Comparison of ENCODE assay signal across 12 mouse cellular contexts in genomic region chr11:101146377-101146776, GRCm38 (mm10). TPM values are rescaled to one million over a fixed set of nuclear protein-coding genes. Genes with fewer than 3 reads are reported as not detected.
DNase-seq lines count a peak whose midpoint lies in the region; ATAC-seq lines count a peak whose summit lies in the region.
"Had no signal": no experiment of that assay in that cellular context is flagged by ENCODE, and none has a peak within 500 bp of the region (broad histone marks: within the 10 kb centered on the region; RNA-seq: fewer than 3 reads in every experiment).

No protein-coding gene starts in this region.

- H3K9me3 ChIP-seq in forebrain, embryonic 10.5 days = no peaks in the 10 kb centered on the region
- no peaks in the 10 kb centered on the region for H3K9me3 ChIP-seq in hindbrain, embryonic 16.5 days (ENCODE audit: control insufficient read depth, low read length)
- H3K9me3 ChIP-seq in neural tube, embryonic 15.5 days (replicated peaks) = no peaks in the 10 kb centered on the region
- H3K9me3 ChIP-seq in liver, embryonic 12.5 days (replicated peaks) = no peaks in the 10 kb centered on the region

- 13% methylated on average over 10 of the region's 10 CpGs for WGBS in forebrain, embryonic 10.5 days
- 15% methylated on average over 10 of the region's 10 CpGs for WGBS in hindbrain, embryonic 16.5 days
- WGBS in neural tube, embryonic 15.5 days = 16% methylated on average over 10 of the region's 10 CpGs
- WGBS in liver, embryonic 12.5 days (ENCODE audit: insufficient replicate concordance) = 35% methylated on average over 10 of the region's 10 CpGs

- peak overlapping the region; percentile 17 for H3K4me2 ChIP-seq in hindbrain, embryonic 16.5 days (ENCODE audit: low read length)
- H3K4me2 ChIP-seq in neural tube, embryonic 15.5 days = peak overlapping the region; percentile 34
- no peak overlapping the region for H3K4me2 ChIP-seq in liver, embryonic 12.5 days

- peak; percentile 58 for DNase-seq in right cerebral cortex, adult 18-20 months
- no peak for DNase-seq in right cerebral cortex, postnatal 4 days
- peak; percentile 57 for DNase-seq in forebrain, embryonic 10.5 days (ENCODE audit: extremely low spot score, low spot score)
- DNase-seq in c-Kit-positive CD71-positive TER-119-positive erythroid progenitor cells, embryonic 14.5 days (ENCODE audit: low spot score) = no peak
- DNase-seq in gastrocnemius, postnatal 36 days = no peak
- DNase-seq: gastrocnemius, postnatal 10 days; kidney, adult 8-10 months had no signal

- H3K9ac ChIP-seq in hindbrain, embryonic 16.5 days (ENCODE audit: low read depth, low read length) = no peak overlapping the region; the same call in 1 of the 2 replicates
- H3K9ac ChIP-seq in neural tube, embryonic 15.5 days (replicated peaks) = no peak overlapping the region
- no peak overlapping the region for H3K9ac ChIP-seq in liver, embryonic 12.5 days

- peaks cover 36% of the 10 kb centered on the region for H3K4me1 ChIP-seq in forebrain, embryonic 10.5 days
- H3K4me1 ChIP-seq in hindbrain, embryonic 16.5 days (ENCODE audit: control insufficient read depth, insufficient read depth, low read depth, low read length) = peaks cover 13% of the 10 kb centered on the region
- peaks cover 27% of the 10 kb centered on the region for H3K4me1 ChIP-seq in neural tube, embryonic 15.5 days
- H3K4me1 ChIP-seq in liver, embryonic 12.5 days = no peaks in the 10 kb centered on the region

- H3K36me3 ChIP-seq in forebrain, embryonic 10.5 days (replicated peaks) = no peaks in the 10 kb centered on the region
- H3K36me3 ChIP-seq in hindbrain, embryonic 16.5 days (ENCODE audit: control insufficient read depth, insufficient read depth, low read length) = no peaks in the 10 kb centered on the region
- H3K36me3 ChIP-seq in neural tube, embryonic 15.5 days = no peaks in the 10 kb centered on the region
- no peaks in the 10 kb centered on the region for H3K36me3 ChIP-seq in liver, embryonic 12.5 days

- intact Hi-C loops in gastrocnemius, postnatal 36 days (cut with DNase I) = no loop called here

- H3K27me3 ChIP-seq in forebrain, embryonic 10.5 days (ENCODE audit: poor library complexity, severe bottlenecking) = peaks cover 8% of the 10 kb centered on the region; the same call in 1 of the 2 replicates
- H3K27me3 ChIP-seq in hindbrain, embryonic 16.5 days (replicated peaks; ENCODE audit: control insufficient read depth, insufficient read depth, low read length) = no peaks in the 10 kb centered on the region
- no peaks in the 10 kb centered on the region for H3K27me3 ChIP-seq in neural tube, embryonic 15.5 days (replicated peaks)
- peaks cover 28% of the 10 kb centered on the region for H3K27me3 ChIP-seq in liver, embryonic 12.5 days (replicated peaks)

- H3K4me3 ChIP-seq in forebrain, embryonic 10.5 days = no peak overlapping the region
- H3K4me3 ChIP-seq in hindbrain, embryonic 16.5 days (ENCODE audit: low read length) = no peak overlapping the region
- no peak overlapping the region for H3K4me3 ChIP-seq in neural tube, embryonic 15.5 days (replicated peaks)
- H3K4me3 ChIP-seq in liver, embryonic 12.5 days = no peak overlapping the region
- H3K4me3 ChIP-seq: left cerebral cortex, adult 2 months had no signal

- no peak overlapping the region for H3K27ac ChIP-seq in forebrain, embryonic 10.5 days
- H3K27ac ChIP-seq in hindbrain, embryonic 16.5 days (ENCODE audit: low read depth, low read length) = peak overlapping the region; percentile 64
- H3K27ac ChIP-seq in neural tube, embryonic 15.5 days (replicated peaks) = peak overlapping the region; percentile 66
- no peak overlapping the region for H3K27ac ChIP-seq in liver, embryonic 12.5 days
- H3K27ac ChIP-seq: left cerebral cortex, adult 2 months had no signal

- ATAC-seq in hindbrain, embryonic 16.5 days = peak; percentile 77; the same call in 1 of the 2 replicates
- ATAC-seq in neural tube, embryonic 15.5 days (ENCODE audit: low FRiP score) = peak; percentile 46; the same call in 1 of the 2 replicates
- ATAC-seq in liver, embryonic 12.5 days = no peak
- ATAC-seq: activated CD4-positive, CD25-positive, alpha-beta regulatory T cell, adult 4 months had no signal

RNA-seq across cellular contexts. Expression of gene Tubg2, which starts 9.3 kb away (rescaled TPM):
- polyA plus RNA-seq in forebrain, embryonic 10.5 days (2016; fragmentation: Nextera tagmentation; extraction: Ambion mirVana) = 2.3 and 2.7 TPM in 2 replicates
- polyA plus RNA-seq in hindbrain, embryonic 16.5 days (2015; fragmentation: Nextera tagmentation; extraction: Ambion mirVana) = 56.9 and 60.3 TPM in 2 replicates
- polyA plus RNA-seq in neural tube, embryonic 15.5 days (2015; fragmentation: Nextera tagmentation; extraction: Ambion mirVana) = 49.9 and 60.7 TPM in 2 replicates
- 0.57 and 0.62 TPM in 2 replicates for polyA plus RNA-seq in liver, embryonic 12.5 days (2016; fragmentation: Nextera tagmentation; extraction: Ambion mirVana)
- 1 to 10 TPM; 2.3 to 2.6 TPM for total RNA-seq in gastrocnemius, postnatal 36 days (2021)

RNA-seq across cellular contexts. Expression of gene Cntnap1, which starts 23.9 kb away (rescaled TPM):
- polyA plus RNA-seq in forebrain, embryonic 10.5 days (2016; fragmentation: Nextera tagmentation; extraction: Ambion mirVana) = 0.12 and 0.16 TPM in 2 replicates
- 8.7 and 11.2 TPM in 2 replicates for polyA plus RNA-seq in hindbrain, embryonic 16.5 days (2015; fragmentation: Nextera tagmentation; extraction: Ambion mirVana)
- polyA plus RNA-seq in neural tube, embryonic 15.5 days (2015; fragmentation: Nextera tagmentation; extraction: Ambion mirVana) = 11.2 and 12.3 TPM in 2 replicates
- 0.17 and 0.26 TPM in 2 replicates for polyA plus RNA-seq in liver, embryonic 12.5 days (2016; fragmentation: Nextera tagmentation; extraction: Ambion mirVana)
- 1 to 10 TPM; 1.1 to 2.1 TPM for total RNA-seq in gastrocnemius, postnatal 36 days (2021)

RNA-seq across cellular contexts. Expression of gene Plekhh3, which starts 24.8 kb away (rescaled TPM):
- 3.5 and 4.8 TPM in 2 replicates for polyA plus RNA-seq in forebrain, embryonic 10.5 days (2016; fragmentation: Nextera tagmentation; extraction: Ambion mirVana)
- 9.3 and 9.5 TPM in 2 replicates for polyA plus RNA-seq in hindbrain, embryonic 16.5 days (2015; fragmentation: Nextera tagmentation; extraction: Ambion mirVana)
- 9.2 and 9.5 TPM in 2 replicates for polyA plus RNA-seq in neural tube, embryonic 15.5 days (2015; fragmentation: Nextera tagmentation; extraction: Ambion mirVana)
- polyA plus RNA-seq in liver, embryonic 12.5 days (2016; fragmentation: Nextera tagmentation; extraction: Ambion mirVana) = 2.7 and 2.8 TPM in 2 replicates
- 10 to 100 TPM; 22.4 to 27.6 TPM for total RNA-seq in gastrocnemius, postnatal 36 days (2021)
- polyA plus RNA-seq: activated CD4-positive, CD25-positive, alpha-beta regulatory T cell, adult 4 months had no signal

RNA-seq across cellular contexts. Expression of gene Tubg1, which starts 26.6 kb away (rescaled TPM):
- polyA plus RNA-seq in forebrain, embryonic 10.5 days (2016; fragmentation: Nextera tagmentation; extraction: Ambion mirVana) = 143 and 145 TPM in 2 replicates
- 79.6 and 80.2 TPM in 2 replicates for polyA plus RNA-seq in hindbrain, embryonic 16.5 days (2015; fragmentation: Nextera tagmentation; extraction: Ambion mirVana)
- 68.4 and 73.7 TPM in 2 replicates for polyA plus RNA-seq in neural tube, embryonic 15.5 days (2015; fragmentation: Nextera tagmentation; extraction: Ambion mirVana)
- polyA plus RNA-seq in liver, embryonic 12.5 days (2016; fragmentation: Nextera tagmentation; extraction: Ambion mirVana) = 55.2 and 59.6 TPM in 2 replicates
- 10 to 100 TPM; 23.9 TPM for total RNA-seq in gastrocnemius, postnatal 36 days (2021)

RNA-seq across cellular contexts. Expression of gene Retreg3, which starts 26.7 kb away (rescaled TPM):
- 14.6 and 15.5 TPM in 2 replicates for polyA plus RNA-seq in forebrain, embryonic 10.5 days (2016; fragmentation: Nextera tagmentation; extraction: Ambion mirVana)
- 22.8 and 24.3 TPM in 2 replicates for polyA plus RNA-seq in hindbrain, embryonic 16.5 days (2015; fragmentation: Nextera tagmentation; extraction: Ambion mirVana)
- polyA plus RNA-seq in neural tube, embryonic 15.5 days (2015; fragmentation: Nextera tagmentation; extraction: Ambion mirVana) = 23.5 and 26.0 TPM in 2 replicates
- polyA plus RNA-seq in liver, embryonic 12.5 days (2016; fragmentation: Nextera tagmentation; extraction: Ambion mirVana) = 12.7 and 13.0 TPM in 2 replicates
- 10 to 100 TPM; 29.6 to 29.7 TPM for total RNA-seq in gastrocnemius, postnatal 36 days (2021)

Comparison
In these comparisons a context has a peak if more than half of its experiments do, and no peak if none do; other contexts are left out.
1. DNase-seq: peak in right cerebral cortex, adult 18-20 months (single experiment) and forebrain, embryonic 10.5 days (single experiment); none in right cerebral cortex, postnatal 4 days (single experiment), c-Kit-positive CD71-positive TER-119-positive erythroid progenitor cells, embryonic 14.5 days (single experiment) and gastrocnemius, postnatal 36 days (0 of 2).
2. H3K27ac ChIP-seq: peak in hindbrain, embryonic 16.5 days (single experiment) and neural tube, embryonic 15.5 days (single experiment); none in forebrain, embryonic 10.5 days (single experiment) and liver, embryonic 12.5 days (single experiment).
3. RNA of gene Tubg2, which starts 9.3 kb away (polyA plus RNA-seq): 49.9 to 60.7 TPM in neural tube, embryonic 15.5 days and 56.9 to 60.3 TPM in hindbrain, embryonic 16.5 days; 2.3 to 2.7 TPM in forebrain, embryonic 10.5 days and 0.57 to 0.62 TPM in liver, embryonic 12.5 days; every median in the first group is over 10 times any median in the second.